Mouse (Mus musculus): ENCODE measurements around the gene Atat1. TPM values are rescaled to one million over a fixed set of nuclear protein-coding genes. Genes with fewer than 3 reads are reported as not detected.
"Not testable (repeated sequence)": the region's sequence is repeated elsewhere in the genome, so short reads cannot be mapped to it uniquely, and the experiment has no call there.

Atat1 gene
- polyA plus RNA-seq (2015; fragmentation: Nextera tagmentation; extraction: Ambion mirVana): 53.8 and 55.3 TPM in 2 replicates

GRCm38 (mm10) chr17:35909919-35910369 is at the start of gene Atat1:
TSS of gene Atat1 (minus strand) at chr17:35910075.
- peak; percentile 82 for ATAC-seq (ENCODE audit: extremely low read depth, insufficient number of reproducible peaks, low FRiP score, low TSS enrichment)
- peaks cover 82% of the 10 kb centered on the region for H3K36me3 ChIP-seq
- no peaks in the 10 kb centered on the region for H3K9me3 ChIP-seq
- WGBS: 2% methylated on average over 25 of the region's 25 CpGs
- peak within 1 kb of the TSS; percentile 64 for H3K27ac ChIP-seq (replicated peaks)
- H3K4me3 ChIP-seq: peak within 1 kb of the TSS; percentile 71
- peak within 1 kb of the TSS; percentile 85 for H3K4me2 ChIP-seq
- H3K4me1 ChIP-seq: peaks cover 23% of the 10 kb centered on the region
- H3K9ac ChIP-seq: peak within 1 kb of the TSS; percentile 84
- no peaks in the 10 kb centered on the region for H3K27me3 ChIP-seq (replicated peaks)

- Histone ChIP-seq H3K27ac (replicated peaks) (no peak overlapping the region), H3K9me3 (no peaks in the 10 kb centered on the region), H3K27me3 (replicated peaks) (no peaks in the 10 kb centered on the region), H3K4me1 (no peaks in the 10 kb centered on the region), H3K4me2 (no peak overlapping the region), H3K4me3 (no peak overlapping the region), H3K36me3 (peaks cover 83% of the 10 kb centered on the region), H3K9ac (no peak overlapping the region)
- 93% methylated on average over 15 of the region's 15 CpGs for WGBS
- ATAC-seq (ENCODE audit: extremely low read depth, insufficient number of reproducible peaks, low FRiP score, low TSS enrichment): no peak
Measured at GRCm38 (mm10) chr17:35958533-35959223, 48.8 kb upstream of the Atat1 start.

DNA sequence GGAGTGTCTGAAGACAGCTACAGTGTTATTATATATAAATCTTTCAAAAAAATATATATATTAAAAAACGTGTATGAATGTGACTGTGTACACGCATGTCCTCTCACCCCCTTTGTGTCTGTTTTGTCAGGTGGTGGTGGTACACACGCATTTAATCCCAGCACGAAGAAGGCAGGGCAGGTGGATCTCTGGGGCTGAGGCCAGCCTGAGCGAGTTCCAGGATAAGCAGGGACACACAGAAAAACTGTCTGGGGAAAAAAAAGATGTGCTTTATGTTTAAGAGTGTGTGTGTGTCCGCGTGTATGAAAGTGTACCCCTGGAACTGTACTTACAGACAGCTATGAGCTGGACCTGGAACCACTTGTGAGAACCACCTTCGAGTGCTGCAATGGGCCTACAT is 44.8 kb upstream of the Atat1 start:
- H3K4me3 ChIP-seq: no peak overlapping the region
- no peak overlapping the region for H3K9ac ChIP-seq
- no peak overlapping the region for H3K4me2 ChIP-seq
- 68% methylated on average over 8 of the region's 8 CpGs for WGBS
- no peaks in the 10 kb centered on the region for H3K9me3 ChIP-seq
- H3K27ac ChIP-seq (replicated peaks): no peak overlapping the region
- H3K36me3 ChIP-seq: peaks cover 43% of the 10 kb centered on the region
- no peaks in the 10 kb centered on the region for H3K4me1 ChIP-seq
- no peak for ATAC-seq (ENCODE audit: extremely low read depth, insufficient number of reproducible peaks, low FRiP score, low TSS enrichment)
- no peaks in the 10 kb centered on the region for H3K27me3 ChIP-seq (replicated peaks)

GRCm38 (mm10) chr17:35952559-35952958 is 42.7 kb upstream of the Atat1 start:
- peaks cover 22% of the 10 kb centered on the region for H3K36me3 ChIP-seq
- not testable (repeated sequence) for ATAC-seq (ENCODE audit: extremely low read depth, insufficient number of reproducible peaks, low FRiP score, low TSS enrichment); H3K9me3 ChIP-seq; H3K4me2 ChIP-seq; H3K4me3 ChIP-seq; H3K9ac ChIP-seq; H3K4me1 ChIP-seq; H3K27me3 ChIP-seq (replicated peaks); H3K27ac ChIP-seq (replicated peaks)
- 73% methylated on average over 3 of the region's 3 CpGs for WGBS

GRCm38 (mm10) chr17:35950946-35951345 is 41.1 kb upstream of the Atat1 start:
- H3K27me3 ChIP-seq (replicated peaks); H3K27ac ChIP-seq (replicated peaks); H3K4me3 ChIP-seq; H3K9me3 ChIP-seq; H3K9ac ChIP-seq; ATAC-seq (ENCODE audit: extremely low read depth, insufficient number of reproducible peaks, low FRiP score, low TSS enrichment); H3K36me3 ChIP-seq; H3K4me2 ChIP-seq; H3K4me1 ChIP-seq: not testable (repeated sequence)

DNA sequence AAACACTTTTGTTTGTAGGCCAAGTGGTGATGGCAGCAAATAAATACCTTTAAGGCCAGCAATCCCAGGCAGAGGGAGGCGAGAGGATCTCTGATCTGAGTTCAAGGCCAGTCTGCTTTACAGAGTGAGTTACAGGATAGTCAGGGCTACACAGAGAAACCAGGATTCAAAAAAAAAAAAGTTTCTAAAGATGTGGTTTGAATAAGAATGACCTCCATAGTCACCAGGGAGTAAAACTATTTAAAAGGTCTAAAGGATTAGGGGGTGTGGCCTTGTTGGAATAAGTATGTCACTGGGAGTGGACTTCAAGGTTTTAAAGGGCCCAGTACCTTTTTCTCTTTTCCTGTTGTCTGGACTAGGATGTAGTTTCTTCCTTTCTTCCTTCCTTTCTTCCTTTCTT is 30.1 kb upstream of the Atat1 start:
- no peak overlapping the region for H3K4me3 ChIP-seq
- H3K27me3 ChIP-seq (replicated peaks): no peaks in the 10 kb centered on the region
- 0 out of 2 replicates have a peak, but pooled peaks cover 5% of the 10 kb centered on the region for H3K9me3 ChIP-seq
- H3K4me2 ChIP-seq: no peak overlapping the region
- ATAC-seq (ENCODE audit: extremely low read depth, insufficient number of reproducible peaks, low FRiP score, low TSS enrichment): no peak
- no peak overlapping the region for H3K9ac ChIP-seq
- no peak overlapping the region for H3K27ac ChIP-seq (replicated peaks)
- WGBS: 47% methylated on average over 1 of the region's 1 CpGs
- no peaks in the 10 kb centered on the region for H3K4me1 ChIP-seq
- no peaks in the 10 kb centered on the region for H3K36me3 ChIP-seq

- Histone ChIP-seq H3K27me3 (replicated peaks) (no peaks in the 10 kb centered on the region), H3K9me3 (0 out of 2 replicates have a peak, but pooled peaks cover 5% of the 10 kb centered on the region), H3K27ac (replicated peaks) (no peak overlapping the region), H3K36me3 (no peaks in the 10 kb centered on the region), H3K4me3 (no peak overlapping the region), H3K4me1 (no peaks in the 10 kb centered on the region), H3K9ac (no peak overlapping the region), H3K4me2 (no peak overlapping the region)
- 59% methylated on average over 2 of the region's 2 CpGs for WGBS
- no peak; the same call in 1 of the 2 replicates for ATAC-seq (ENCODE audit: extremely low read depth, insufficient number of reproducible peaks, low FRiP score, low TSS enrichment)
Measured at GRCm38 (mm10) chr17:35939108-35939507, 29.2 kb upstream of the Atat1 start.

DNA sequence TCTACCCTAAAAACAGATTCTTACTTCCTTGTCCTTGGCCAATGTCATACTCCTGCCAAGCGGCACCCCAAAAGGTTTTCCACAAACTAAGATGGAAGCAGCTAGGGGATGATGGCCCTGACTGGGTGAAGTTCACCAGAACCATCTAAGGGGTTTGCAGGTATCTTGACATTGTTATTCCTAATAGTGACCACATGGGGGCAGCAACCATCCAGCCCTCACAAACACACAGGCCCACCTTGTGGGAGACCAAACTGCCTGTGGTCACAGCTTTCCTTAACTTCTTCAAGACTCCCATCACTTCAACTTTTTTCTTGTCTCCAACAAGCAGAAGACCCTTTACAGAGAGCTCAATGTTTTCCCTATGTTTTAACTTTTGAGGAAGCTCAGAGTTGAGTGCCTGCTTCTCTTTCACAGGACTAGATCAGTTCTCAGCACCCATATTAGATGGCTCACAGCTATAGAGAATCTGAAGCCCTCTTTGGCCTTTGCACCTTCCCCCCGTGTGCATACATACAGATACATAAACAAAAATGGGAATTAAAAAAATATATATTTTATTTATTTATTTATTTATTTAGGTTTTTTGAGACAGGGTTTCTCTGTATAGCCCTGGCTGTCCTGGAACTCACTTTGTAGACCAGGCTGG is 27.9 kb upstream of the Atat1 start:
- WGBS: 17% methylated on average over 2 of the region's 2 CpGs
- no peaks in the 10 kb centered on the region for H3K36me3 ChIP-seq

DNA sequence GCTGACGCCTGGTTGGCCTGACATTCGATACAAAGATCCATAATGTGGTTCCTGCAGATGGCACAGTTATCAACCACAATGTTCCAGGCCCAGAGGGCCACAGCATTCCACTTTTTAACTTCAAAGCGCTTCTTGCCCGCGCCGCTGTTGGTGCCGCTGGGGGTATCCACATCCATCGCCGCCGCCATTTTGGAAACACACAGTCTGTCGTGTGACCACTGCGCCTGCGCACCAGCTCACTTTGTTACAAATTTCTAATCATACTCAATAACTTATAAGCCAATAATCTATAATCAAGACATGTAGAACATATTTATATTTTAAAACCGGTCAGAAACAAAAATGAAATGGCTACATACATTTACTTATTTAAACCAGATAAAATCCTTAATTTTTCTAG is 25.9 kb upstream of the Atat1 start:
- H3K27ac ChIP-seq (replicated peaks); H3K27me3 ChIP-seq (replicated peaks); ATAC-seq (ENCODE audit: extremely low read depth, insufficient number of reproducible peaks, low FRiP score, low TSS enrichment); H3K4me1 ChIP-seq; H3K4me2 ChIP-seq; H3K4me3 ChIP-seq; H3K9ac ChIP-seq; H3K9me3 ChIP-seq: not testable (repeated sequence)
- H3K36me3 ChIP-seq: peaks cover 16% of the 10 kb centered on the region
- WGBS: 80% methylated on average over 14 of the region's 14 CpGs

More for the DNA sequence above, 27.9 kb upstream of the Atat1 start:
- Histone ChIP-seq H3K9me3 (0 out of 2 replicates have a peak, but pooled peaks cover 5% of the 10 kb centered on the region), H3K4me3 (no peak overlapping the region), H3K27me3 (replicated peaks) (no peaks in the 10 kb centered on the region), H3K4me2 (no peak overlapping the region), H3K27ac (replicated peaks) (no peak overlapping the region), H3K9ac (no peak overlapping the region), H3K4me1 (no peaks in the 10 kb centered on the region)
- no peak for ATAC-seq (ENCODE audit: extremely low read depth, insufficient number of reproducible peaks, low FRiP score, low TSS enrichment)

GRCm38 (mm10) chr17:35932608-35933007 is 22.7 kb upstream of the Atat1 start:
- H3K36me3 ChIP-seq: peaks cover 47% of the 10 kb centered on the region
- no peak overlapping the region for H3K9ac ChIP-seq
- H3K27ac ChIP-seq (replicated peaks): no peak overlapping the region
- H3K27me3 ChIP-seq (replicated peaks): no peaks in the 10 kb centered on the region
- H3K4me1 ChIP-seq: no peaks in the 10 kb centered on the region
- no peak overlapping the region for H3K4me3 ChIP-seq
- no peak for ATAC-seq (ENCODE audit: extremely low read depth, insufficient number of reproducible peaks, low FRiP score, low TSS enrichment)
- no peak overlapping the region for H3K4me2 ChIP-seq
- no peaks in the 10 kb centered on the region for H3K9me3 ChIP-seq
- WGBS: 88% methylated on average over 4 of the region's 4 CpGs

GRCm38 (mm10) chr17:35930627-35931026 is 20.8 kb upstream of the Atat1 start:
- Histone ChIP-seq H3K4me3 (no peak overlapping the region), H3K9ac (no peak overlapping the region), H3K9me3 (no peaks in the 10 kb centered on the region), H3K4me2 (no peak overlapping the region), H3K4me1 (0 out of 2 replicates have a peak, but pooled peaks cover 2% of the 10 kb centered on the region), H3K27ac (replicated peaks) (no peak overlapping the region), H3K27me3 (replicated peaks) (no peaks in the 10 kb centered on the region), H3K36me3 (peaks cover 66% of the 10 kb centered on the region)
- ATAC-seq (ENCODE audit: extremely low read depth, insufficient number of reproducible peaks, low FRiP score, low TSS enrichment): no peak
- 95% methylated on average over 12 of the region's 12 CpGs for WGBS

Measured in heart, embryonic 13.5 days (tissue).